Mouse (Mus musculus): ENCODE data around the gene Abcb6. TPM values are rescaled to one million over a fixed set of nuclear protein-coding genes. Genes with fewer than 3 reads are reported as not detected.

Gene Abcb6
- total RNA-seq, 2 experiments from 2014 or later = 25.2 to 26.4 TPM

Small RNA genes lying within 50 kb of the gene (microRNA-seq; reads per million reads assigned to microRNA genes)
- gene Gm27943 = 0 reads per million in 2 experiments

Other genes starting within 250 kb of the Abcb6 start
- gene Cfap65, start 244.8 kb downstream of the Abcb6 start, total RNA-seq (2021) = not detected
- under 1 TPM; 0.10 to 0.20 TPM for gene Ihh, start 228.7 kb downstream of the Abcb6 start, total RNA-seq (2021)
- gene Nhej1, start 55.2 kb downstream of the Abcb6 start, total RNA-seq (2021) = 1 to 10 TPM; 4.8 to 5.1 TPM
- gene Slc23a3, start 46.5 kb downstream of the Abcb6 start, total RNA-seq (2021) = under 1 TPM in 1 of 2 experiments, not detected in 1; 0.11 TPM
- 10 to 100 TPM; 15.1 to 18.4 TPM for gene Cnppd1, start 37.7 kb downstream of the Abcb6 start, total RNA-seq (2021)
- gene Retreg2, start 37.6 kb downstream of the Abcb6 start, total RNA-seq (2021) = 10 to 100 TPM; 13.2 to 15.1 TPM
- gene Zfand2b, start 11.7 kb downstream of the Abcb6 start, total RNA-seq (2021) = 10 to 100 TPM; 14.9 to 17.0 TPM
- gene Ankzf1, start 11.8 kb upstream of the Abcb6 start, total RNA-seq (2021) = 1 to 10 TPM; 4.0 to 5.7 TPM
- gene Atg9a, start 11.8 kb upstream of the Abcb6 start, total RNA-seq (2021) = 10 to 100 TPM; 58.2 to 61.7 TPM
- 1 to 10 TPM; 4.5 to 4.8 TPM for gene Glb1l, start 30.4 kb upstream of the Abcb6 start, total RNA-seq (2021)
- 10 to 100 TPM; 27.2 to 28.2 TPM for gene Stk16, start 30.4 kb upstream of the Abcb6 start, total RNA-seq (2021)
- gene Tuba4a, start 39.5 kb upstream of the Abcb6 start, total RNA-seq (2021) = 100 to 1,000 TPM; 475 to 599 TPM
- not detected for gene A630095N17Rik, start 51.7 kb upstream of the Abcb6 start, total RNA-seq (2021)
- gene Dnajb2, start 56.0 kb upstream of the Abcb6 start, total RNA-seq (2021) = 10 to 100 TPM; 32.4 to 33.2 TPM
- under 1 TPM; 0.08 to 0.13 TPM for gene Ptprn, start 84.1 kb upstream of the Abcb6 start, total RNA-seq (2021)
- gene Resp18, start 98.0 kb upstream of the Abcb6 start, total RNA-seq (2021) = not detected
- gene Dnpep, start 137.6 kb upstream of the Abcb6 start, total RNA-seq (2021) = 10 to 100 TPM; 52.7 to 54.6 TPM
- gene Des, start 179.9 kb upstream of the Abcb6 start, total RNA-seq (2021) = 1,000 to 10,000 TPM; 1,553 to 1,562 TPM
- gene Speg, start 194.9 kb upstream of the Abcb6 start, total RNA-seq (2021) = 100 to 1,000 TPM; 167 to 173 TPM